Mouse (Mus musculus) forelimb bud, embryonic 11.5 days (tissue): Measurements from ENCODE around the gene Pofut2.

Experiments
- DNase-seq: peaks from one replicate; pipeline ENCODE4 v3.0.0-alpha.2; 2012; ENCODE audit warnings: low read depth, low spot score

The Pofut2 gene

DNA sequence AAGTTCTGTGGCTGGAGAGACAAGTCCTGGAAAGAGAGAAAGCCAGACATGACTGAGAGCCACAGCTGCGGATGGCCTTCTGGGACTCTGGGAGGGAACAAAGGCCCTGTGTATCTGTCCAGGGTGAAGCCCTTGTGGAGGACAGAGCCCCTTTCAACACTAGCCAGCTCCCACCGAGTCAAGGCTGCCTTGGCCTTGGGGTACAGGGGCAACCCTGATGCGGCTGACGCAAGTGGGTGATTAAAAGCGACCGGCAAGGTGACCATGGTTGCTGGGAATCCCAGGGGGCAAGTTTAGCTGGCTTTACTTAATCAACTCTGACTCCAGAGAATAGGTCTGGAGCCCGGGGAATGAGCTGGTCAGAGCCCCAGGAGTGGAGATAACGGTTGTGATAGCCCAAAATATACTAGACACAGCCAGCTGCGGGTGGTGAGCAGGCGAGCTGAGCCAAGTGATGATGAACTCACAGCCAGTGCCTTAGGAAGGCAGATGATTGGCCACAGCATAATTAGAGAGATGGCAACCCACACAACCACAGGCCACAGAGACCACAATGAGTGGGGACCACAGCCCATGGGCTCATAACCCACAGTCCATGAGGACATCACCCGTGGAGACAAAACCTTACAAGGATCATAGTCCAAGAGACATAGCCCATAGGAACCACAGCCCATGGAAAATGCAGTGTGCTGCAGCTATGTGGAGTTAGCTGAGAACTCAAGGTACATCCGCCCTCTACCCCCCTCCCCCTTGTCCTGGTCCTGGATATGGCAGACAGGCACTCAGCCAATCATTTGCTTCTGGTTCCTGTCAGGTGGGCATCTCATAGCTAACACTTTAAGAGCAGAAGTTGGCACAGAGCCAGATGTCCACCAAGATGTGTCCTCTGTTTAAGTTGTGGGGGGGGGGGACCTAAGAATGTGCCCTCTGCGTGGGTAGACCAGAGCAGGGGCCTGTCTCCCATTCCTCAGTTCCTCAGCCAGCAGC is 29.1 kb upstream of the Pofut2 start:
- DNase-seq, result no peak

DNA sequence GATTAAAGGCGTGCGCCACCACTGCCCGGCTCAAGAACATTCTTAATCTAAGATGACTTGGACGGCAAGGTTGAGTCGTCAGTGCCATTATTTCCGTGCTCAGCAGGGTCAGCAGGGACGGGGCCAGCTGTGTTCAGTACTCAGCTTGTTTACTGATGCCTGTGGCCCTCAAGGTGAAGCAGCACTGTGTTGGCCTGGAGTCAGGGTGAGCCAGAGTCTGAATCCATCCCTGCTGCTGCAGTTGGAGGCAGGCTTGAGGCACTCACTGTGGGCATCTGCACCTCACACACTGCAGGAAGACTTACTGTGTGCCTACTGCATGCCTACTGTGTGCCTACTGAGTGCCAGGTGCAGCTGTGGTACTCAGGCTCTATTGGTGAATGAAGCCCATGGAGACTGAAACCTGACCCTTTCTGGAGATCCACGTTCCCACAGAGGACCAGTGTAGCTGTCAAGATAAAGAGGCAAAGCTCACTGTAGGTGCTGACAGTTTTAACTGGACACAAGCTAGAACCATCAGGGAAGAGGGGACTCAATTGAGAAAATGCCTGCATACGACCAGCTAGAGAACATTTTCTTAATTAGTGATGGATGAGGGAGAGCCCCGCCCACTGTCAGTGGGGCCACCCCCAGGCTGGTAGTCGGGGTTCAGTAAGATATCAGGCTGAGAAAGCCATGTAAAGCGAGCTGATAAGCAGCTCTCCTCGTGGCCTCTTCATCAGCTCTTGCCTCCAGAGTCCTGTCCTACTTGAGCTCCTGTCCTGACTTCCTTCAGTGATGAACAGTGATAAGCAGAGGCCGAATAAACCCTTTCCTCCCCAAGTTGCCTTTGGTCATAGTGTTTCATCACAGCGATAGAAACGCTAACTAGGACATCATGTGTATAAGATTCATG is 26.9 kb upstream of the Pofut2 start:
- no peak for DNase-seq

DNA sequence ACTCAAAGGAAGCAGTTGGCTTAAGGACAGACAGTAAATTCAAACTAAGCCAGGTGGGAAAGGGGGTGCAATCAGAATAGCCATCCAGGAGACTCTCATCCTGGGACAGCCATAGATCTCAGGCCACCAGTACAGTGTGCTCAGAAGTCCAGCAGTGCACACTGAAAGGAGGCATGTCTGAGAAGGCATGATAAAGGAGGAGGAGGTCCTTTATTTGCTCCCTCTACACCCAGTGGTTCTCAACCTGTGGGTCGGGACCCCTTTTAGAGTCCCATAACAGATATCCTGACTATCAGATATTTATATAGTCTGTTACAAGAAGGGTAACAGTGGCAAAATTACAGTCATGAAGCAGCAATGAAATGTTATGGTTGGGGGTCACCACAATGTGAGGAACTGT is 25.8 kb upstream of the Pofut2 start:
- no peak for DNase-seq

DNA sequence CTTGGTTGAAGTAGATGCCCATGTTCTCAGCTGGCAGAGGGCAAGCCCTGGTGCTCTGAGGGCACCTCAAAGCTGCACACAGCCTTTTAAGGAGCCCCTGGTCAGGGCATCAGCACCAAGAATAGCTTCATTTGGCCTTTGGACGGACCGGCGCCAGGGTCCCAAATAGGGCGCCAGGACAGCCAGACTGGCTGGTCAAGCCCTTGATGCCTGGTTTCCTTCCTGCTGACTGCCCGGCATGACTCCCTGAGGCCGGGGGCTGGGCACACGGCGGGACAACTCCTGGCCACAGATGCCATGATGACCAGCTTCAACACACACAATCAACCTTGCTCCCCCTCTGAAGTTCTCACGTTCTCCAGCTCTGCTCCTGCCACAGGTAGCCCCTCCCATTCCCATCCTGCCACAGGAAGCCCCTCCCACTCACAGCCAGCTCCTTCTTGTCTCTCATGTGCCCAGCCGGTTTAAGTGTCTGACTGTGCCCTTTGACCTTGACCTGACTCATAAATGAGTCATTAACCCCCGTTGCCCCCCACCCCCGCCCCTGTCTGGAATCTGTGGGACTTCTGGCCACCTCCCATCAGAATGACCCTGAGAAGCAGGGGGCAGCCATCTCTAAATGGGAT is 23.9 kb upstream of the Pofut2 start:
- no peak for DNase-seq

DNA sequence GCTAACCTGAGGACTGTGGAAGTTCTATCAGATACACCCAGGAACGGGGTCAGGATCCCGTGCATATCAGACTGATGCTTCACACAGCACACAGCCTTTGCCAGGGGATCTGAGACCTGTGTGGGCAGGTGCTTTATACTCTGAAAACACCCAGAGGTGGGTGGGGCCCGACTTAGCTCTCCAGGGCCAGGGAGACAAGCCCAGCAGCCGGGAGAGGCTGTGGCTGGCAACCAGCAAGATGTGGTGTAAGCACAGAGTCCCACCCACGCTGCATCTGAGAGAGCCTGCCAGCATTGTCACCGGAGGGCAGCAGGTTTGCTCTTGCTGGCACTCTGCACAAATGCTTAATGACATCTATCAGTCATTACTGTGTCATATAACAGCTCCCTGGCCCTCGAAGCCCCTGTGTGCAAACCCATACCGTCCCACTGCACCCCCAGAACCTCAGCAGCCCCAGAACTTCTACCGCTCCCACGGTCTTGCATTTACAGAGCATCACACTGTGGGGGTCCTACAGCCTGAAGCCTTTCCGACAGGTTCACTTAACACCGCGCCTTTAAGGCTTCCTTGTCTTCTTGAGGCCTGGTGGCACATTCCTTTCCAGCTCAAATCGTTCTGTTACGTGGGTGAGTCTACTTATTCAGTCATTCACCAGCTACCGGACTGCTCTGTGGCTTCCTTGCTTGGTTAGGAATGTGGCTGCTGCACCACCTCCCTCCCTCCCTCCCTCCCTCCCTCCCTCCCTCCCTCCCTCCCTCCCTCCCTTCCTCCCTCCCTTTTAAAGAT is 21.0 kb upstream of the Pofut2 start:
- no peak for DNase-seq

DNA sequence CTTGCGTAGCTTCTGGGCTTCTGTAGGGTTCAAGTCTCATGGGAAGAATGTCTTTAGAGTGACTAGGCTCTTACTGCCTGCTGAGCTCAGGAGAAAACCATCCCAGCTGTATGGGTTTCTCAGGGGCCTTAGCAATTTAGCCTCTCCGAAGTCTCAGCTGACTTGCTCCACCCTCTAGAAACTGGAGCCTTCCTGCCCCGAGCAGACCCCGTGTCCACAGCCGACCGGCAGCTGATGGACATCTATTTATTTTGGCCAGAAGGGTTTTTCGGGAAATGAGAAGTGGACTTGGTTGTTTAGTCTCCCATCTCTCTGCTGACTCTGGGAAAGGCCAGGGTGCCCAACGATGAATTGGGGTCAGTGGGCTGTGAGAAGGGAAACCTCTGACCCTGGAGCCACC is 18.3 kb upstream of the Pofut2 start:
- no peak for DNase-seq

DNA sequence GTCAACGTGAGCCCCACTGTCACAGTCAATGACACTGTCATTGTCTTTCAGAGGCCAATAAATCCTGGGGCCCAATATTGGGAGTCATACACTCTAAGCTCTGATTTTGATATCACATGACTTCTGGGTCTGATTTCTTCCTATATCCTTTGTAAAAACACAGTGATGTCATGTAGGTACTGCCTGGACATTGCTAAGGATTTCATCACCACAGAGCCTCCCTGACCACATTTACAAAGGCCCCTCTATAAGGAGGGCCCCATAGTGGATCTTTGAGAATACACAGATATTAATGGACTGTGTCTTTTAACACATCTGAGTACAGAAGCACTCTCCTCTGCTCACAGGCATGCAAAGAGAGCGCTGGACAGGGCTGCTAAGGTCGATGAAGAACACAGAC is 16.6 kb upstream of the Pofut2 start:
- no peak for DNase-seq

DNA sequence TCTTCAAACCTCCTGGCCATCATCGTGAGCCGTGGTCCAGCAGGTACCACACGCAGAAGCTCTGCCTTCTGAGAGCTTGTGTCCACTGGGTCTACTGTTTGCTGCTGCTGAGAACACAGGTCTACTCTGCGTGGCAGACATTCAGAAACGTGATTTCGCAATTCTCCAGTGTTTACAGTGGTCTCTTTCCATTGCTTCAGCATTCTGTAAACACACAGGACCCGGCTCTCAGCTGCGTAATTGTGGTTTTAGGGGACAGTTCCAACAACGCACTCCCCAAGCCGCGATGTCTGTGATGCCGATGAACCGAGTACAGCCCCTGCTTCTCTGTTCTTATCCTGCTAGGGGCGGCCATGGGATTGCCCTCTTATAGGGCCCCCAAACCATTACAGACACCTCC is 16.1 kb upstream of the Pofut2 start:
- DNase-seq, result no peak

DNA sequence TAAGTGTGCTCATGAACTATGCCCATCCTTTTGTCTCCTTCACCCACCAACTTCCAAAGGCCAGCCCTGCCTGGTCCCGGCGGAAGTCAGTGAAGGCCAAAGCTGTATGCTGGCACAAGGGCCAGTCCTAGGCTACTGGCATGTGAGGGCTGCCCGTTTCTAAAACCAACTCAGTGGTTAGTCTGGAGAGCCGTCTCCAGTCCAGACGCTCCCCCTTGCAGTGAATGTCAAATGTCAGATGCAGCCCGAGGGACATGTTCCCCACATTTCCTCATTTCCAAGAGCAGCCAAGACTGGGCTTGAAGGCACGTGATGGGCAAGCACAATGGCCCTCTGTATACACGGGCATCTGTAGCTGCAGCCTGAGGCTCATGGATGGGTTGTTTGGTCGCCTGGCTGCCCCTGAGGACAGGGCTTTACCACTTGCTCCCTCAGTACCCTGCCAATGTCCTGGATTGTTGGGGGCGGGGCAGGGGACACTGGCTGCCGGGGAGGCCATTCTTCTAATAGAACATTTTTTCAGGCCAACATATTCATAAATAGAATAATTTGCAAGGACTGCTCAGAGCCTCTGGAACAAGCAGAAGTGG is 15.4 kb upstream of the Pofut2 start:
- DNase-seq, result no peak

DNA sequence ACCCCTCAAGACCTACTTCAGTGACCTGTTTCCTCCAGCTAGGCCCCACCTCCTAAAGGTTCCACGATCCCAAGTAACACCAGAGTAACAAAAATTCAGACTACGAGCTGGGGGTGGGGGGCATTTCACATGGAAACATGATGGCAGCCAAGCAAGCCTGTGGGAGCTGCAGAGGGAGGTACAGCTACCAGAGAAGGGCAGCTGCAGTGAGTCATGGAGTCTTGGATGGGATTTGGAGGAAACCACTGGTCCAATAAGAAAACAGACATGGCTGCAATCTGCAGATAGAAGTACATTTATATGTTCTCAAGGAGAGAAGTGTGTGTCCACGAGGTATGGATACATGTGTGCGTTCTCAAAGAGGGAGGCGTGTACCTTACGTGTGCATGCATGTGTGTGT is 14.2 kb upstream of the Pofut2 start:
- DNase-seq, result no peak

DNA sequence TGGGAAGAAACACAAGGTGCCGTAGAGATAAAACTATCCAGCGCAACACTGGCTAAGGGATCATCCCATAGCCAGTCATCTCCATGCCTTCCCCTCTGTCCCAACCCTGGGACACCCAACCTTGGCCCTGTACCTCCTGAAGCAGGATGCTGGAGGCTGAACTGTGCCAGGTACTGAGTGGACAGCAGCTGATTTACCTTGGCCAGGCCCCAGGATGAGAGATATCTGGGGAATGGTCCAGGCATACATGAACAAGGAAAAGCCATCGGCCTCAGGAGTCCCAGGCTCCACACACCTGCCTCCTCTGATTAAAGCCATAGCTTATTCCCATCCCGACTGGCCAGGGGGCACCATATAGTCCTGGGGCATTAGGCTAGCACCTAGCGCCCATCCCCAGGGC is 12.0 kb upstream of the Pofut2 start:
- no peak for DNase-seq

DNA sequence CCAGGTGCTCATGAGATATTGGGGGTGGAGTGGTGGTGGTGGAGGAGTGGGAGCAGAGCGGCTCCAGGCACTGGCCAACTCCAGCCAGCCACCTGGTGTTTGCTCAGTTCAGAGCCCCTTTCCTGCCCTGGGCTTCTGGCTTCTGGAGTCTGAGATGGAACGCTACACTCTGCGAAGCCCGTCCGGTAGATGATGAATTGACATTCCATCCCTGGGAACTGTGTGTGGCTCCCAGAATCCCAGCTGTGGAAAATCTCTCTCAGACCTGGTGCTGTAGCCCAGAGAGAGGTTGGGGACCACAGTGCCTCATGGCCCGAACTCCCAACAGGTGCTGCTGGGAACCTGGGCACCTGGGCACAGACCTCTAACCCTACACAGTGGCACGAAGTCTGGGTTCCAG is 11.3 kb upstream of the Pofut2 start:
- DNase-seq, result no peak

DNA sequence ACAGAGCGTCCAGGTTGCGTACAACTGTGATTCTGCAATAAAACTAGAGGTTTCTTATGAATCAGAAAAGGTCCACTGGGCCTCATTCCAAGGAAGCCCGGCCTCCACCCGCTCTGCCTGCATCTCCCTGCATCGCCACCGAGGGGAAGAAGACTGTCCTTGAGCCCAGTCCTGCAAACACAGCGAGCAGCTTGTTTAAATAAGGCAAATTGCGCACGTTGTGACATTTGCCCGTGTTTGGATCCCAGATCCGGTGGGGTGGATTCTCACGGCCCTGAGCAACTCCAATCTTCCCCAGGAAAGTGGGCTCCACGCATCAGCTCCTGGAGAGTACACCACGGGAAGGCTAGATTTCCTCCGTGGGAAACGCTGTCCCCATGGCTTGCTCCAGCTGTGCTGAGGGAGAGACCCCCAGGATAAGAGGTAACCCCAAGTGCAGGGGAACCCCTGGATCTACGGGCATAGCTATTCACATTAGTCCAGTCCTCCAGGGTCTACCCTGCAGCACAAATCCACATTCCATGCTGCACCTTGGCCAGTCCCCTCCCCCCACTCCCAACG is 7.7 kb upstream of the Pofut2 start:
- DNase-seq, result no peak

DNA sequence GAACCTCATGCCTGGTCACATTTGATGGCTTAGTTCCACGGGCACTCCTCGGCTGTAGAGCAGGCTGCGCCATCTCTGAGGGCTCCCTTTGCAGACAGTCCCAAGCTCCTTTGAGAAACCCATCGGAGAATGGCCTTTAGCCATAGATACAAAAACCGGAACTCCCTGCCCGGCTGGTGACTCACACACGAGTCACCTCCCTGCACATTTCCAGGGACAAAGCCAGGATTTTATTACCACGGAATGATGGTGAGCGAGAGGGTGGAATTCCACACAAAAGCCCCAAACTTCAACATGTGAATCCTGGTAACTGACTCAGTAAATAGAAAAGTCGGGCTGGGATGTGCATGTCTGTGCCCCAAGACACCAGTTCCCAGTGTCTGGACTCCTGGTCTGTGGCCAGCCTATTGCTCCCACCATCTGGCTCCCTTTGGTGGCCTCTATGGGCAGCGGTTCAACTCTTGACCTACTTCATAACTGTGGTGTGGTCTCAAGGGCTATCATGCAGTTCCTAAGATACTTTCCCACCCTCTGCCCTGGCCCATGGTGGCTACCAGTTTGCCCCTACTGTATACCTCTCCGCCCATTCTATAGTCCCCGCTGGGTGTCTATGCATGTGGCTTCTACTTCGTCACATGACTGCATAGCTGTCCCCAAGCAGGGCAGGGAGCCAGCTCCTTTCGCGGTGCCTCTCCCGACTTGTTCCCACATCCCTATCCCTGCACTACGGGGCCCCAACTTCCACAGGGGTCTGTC is 7.1 kb upstream of the Pofut2 start:
- DNase-seq, result no peak

DNA sequence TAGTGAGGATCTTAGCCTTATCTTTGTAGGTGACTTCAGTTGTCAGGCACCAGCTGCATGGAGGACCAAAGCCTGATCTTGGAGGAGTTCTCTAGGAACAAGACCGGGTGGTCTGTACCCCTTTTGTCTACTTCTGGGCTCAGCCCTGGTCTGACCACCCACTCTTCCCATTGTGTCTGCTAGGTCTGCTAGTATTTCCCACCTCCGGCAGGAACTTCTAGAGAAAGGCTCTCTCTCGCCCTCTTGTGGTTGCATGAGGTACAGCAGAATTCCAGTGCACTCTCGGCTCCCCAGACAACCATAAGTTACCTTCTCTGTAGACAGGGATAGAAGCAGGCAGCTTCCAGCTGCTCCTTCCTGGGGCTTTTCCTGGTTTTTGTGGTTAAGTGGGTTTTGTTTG is 6.2 kb upstream of the Pofut2 start:
- peak; percentile 91 for DNase-seq

DNA sequence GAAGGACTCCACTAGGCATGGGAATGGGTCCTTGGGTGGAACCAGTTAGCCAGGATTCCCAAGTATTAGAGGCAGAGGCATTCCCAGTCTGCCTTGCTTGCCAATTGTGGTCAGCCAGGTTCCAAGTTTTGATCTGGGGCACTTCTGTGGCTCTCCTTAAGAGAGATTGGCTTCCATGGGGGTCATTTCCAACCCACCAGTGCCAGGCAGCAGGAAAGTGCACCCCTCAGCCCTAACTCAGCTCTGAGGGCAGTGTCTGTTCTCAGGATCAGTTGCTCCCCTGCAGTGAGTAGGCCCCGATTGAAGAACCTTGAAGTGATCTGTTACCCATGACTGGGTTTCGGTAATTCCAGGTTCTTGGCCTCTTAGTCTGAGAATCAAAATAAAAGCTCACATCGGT is 3.8 kb upstream of the Pofut2 start:
- DNase-seq, result no peak

DNA sequence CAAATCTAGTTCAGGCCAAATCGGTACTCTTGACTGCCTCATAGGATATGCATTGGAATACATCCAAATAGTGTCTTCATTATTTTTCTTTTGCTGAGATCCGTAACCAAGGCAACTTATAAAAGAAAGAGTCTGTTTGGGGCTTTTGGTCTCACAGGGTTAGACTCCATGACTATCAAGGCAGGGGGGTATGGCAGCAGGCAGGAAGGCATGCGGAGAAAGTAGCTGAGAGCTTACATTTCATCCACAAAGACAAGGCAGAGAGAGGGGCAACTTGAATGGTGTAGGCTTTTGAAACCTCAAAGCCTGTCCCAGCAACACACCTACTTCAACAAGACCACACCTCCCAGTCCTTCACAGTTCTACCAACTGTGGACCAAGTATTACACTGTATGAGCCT is 3.3 kb upstream of the Pofut2 start:
- no peak for DNase-seq

DNA sequence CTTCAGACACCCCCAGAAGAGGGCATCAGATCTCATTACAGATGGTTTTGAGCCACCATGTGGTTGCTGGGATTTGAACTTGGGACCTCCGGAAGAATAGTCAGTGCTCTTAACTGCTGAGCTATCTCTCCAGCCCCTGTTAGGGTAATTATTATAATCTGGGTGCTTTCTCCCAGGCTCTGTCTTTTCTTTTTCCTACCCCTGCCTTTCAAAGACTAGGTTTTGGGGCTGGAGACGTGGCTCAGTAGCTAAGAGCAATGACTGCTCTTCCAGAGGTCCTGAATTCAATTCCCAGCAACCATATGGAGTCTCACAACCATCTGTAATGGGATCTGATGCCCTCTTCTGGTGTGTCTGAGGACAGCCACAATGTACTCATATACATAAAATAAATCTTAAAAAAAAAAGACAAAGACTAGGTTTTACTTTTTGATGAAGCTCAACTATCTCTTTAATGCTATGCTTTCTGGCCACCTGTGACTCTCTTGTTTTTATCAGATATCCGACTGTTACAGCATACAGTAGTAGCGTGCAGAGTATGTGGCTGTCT is 902 bp upstream of the Pofut2 start:
- no peak for DNase-seq

DNA sequence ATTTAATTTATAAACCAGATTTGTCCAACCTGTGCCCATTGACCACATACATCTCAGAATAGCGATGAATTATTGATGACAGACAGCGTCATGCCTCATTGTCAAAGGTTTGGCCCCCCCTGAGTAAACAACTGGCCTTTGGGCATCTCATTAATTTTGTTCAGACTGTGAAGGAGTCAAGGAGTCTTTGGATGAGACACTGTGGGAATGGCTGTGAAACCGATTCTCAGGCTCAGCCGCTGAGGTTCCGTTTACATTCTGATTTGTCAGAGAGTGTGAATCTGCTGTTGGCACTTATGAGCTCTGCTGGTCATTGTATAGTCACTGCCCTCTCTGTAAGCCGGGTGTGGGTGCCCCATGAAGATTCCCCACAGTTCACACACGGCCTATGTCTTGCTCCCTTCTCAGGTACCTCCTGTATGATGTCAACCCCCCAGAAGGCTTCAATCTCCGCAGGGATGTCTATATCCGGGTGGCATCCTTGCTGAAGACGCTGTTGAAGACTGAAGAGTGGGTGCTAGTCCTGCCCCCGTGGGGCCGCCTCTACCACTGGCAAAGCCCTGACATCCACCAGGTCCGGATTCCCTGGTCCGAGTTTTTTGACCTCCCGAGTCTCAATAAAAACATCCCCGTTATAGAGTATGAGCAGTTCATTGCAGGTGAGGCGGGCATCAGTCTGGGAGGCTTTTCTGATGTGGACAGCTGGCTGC is 1.3 kb downstream of the Pofut2 start:
- DNase-seq, result no peak
